Mouse (Mus musculus) limb, embryonic 14.5 days (tissue): ENCODE results near the gene Parg. TPM values are rescaled to one million over a fixed set of nuclear protein-coding genes. Genes with fewer than 3 reads are reported as not detected.

Source experiments
- ATAC-seq: fragments of 200-750 bp; cut with Nextera tagmentation; 2 replicates; pipeline ENCODE4 v1.8.0; 2017; ENCODE audit warnings: low read depth, moderate number of reproducible peaks, moderate TSS enrichment; ENCODE audit not compliant: low FRiP score
- DNase-seq: peaks from one replicate; pipeline ENCODE4 v3.0.0-alpha.2; 2015; ENCODE audit warnings: low spot score
- H3K27ac ChIP-seq: fragments of 300-500 bp; sonication (generic); replicated peaks from 2 replicates; pipeline ENCODE4 v1.5.1; 2014; ENCODE audit warnings: low read depth, mild to moderate bottlenecking, low read length, moderate library complexity, mixed read lengths
- H3K27me3 ChIP-seq: fragments of 300-500 bp; sonication (generic); 2 replicates; pipeline ENCODE4 v1.6.1; 2014; ENCODE audit warnings: low read length, mixed read lengths; ENCODE audit not compliant: control insufficient read depth, insufficient read depth
- H3K36me3 ChIP-seq: fragments of 300-500 bp; sonication (generic); 2 replicates; pipeline ENCODE4 v1.6.1; 2014; ENCODE audit warnings: mild to moderate bottlenecking, low read length, moderate library complexity, mixed read lengths; ENCODE audit not compliant: control insufficient read depth, insufficient read depth
- H3K4me1 ChIP-seq: fragments of 300-500 bp; sonication (generic); 2 replicates; pipeline ENCODE4 v1.6.1; 2014; ENCODE audit warnings: antibody characterized with exemption, low read length, mixed read lengths; ENCODE audit not compliant: control insufficient read depth, insufficient read depth
- H3K4me2 ChIP-seq: fragments of 300-500 bp; sonication (generic); replicated peaks from 2 replicates; pipeline ENCODE4 v1.6.1; 2014; ENCODE audit warnings: low read depth, mild to moderate bottlenecking, low read length, moderate library complexity; ENCODE audit not compliant: severe bottlenecking
- H3K4me3 ChIP-seq: fragments of 300-500 bp; sonication (generic); replicated peaks from 2 replicates; pipeline ENCODE4 v1.5.1; 2014; ENCODE audit warnings: low read length
- H3K9ac ChIP-seq: fragments of 300-500 bp; sonication (generic); 2 replicates; pipeline ENCODE4 v1.6.1; 2014; ENCODE audit warnings: mild to moderate bottlenecking, low read depth, low read length, moderate library complexity; ENCODE audit not compliant: severe bottlenecking
- H3K9me3 ChIP-seq: fragments of 300-500 bp; sonication (generic); 2 replicates; pipeline ENCODE4 v1.6.1; 2016; ENCODE audit warnings: low read length; ENCODE audit not compliant: control insufficient read depth
- POLR2A ChIP-seq: fragments of 200-500 bp; IDR thresholded peaks from 2 replicates; pipeline ENCODE4 v1.8.0; 2012; ENCODE audit warnings: inconsistent platforms, mild to moderate bottlenecking, moderate library complexity, borderline replicate concordance; ENCODE audit not compliant: insufficient read depth, insufficient read length; ENCODE audit errors: extremely low read depth
- WGBS: fragments of 180-500 bp; shearing (Covaris S2); extraction: QIAGEN DNeasy Blood & Tissue Kit; methylation state at CpG from one replicate; pipeline ENCODE4 v1.1.7; 2014; 5-methylcytosine and 5-hydroxymethylcytosine counted together
- polyA plus RNA-seq, 2 experiments: library from polyadenylated mRNA; depleted of rRNA in 1 of 2; stranded (reverse) in 1 of 2; unstranded in 1 of 2; fragments of >200 nt; fragmentation: Nextera tagmentation in 1 of 2; extraction: Ambion mirVana in 1 of 2; gene quantifications; 2 replicates each; pipeline versions ENCODE4 v1.2.1 to v1.2.3; 2012 to 2014

Gene Parg
- polyA plus RNA-seq, 2 experiments, result 19.5 to 44.5 TPM

GRCm38 (mm10) chr14:32344176-32344575 lies 142.4 kb downstream of the Parg start:
- no peak overlapping the region for H3K9ac ChIP-seq
- no peak for TF ChIP-seq POLR2A
- no peak overlapping the region for H3K27ac ChIP-seq
- peaks cover 13% of the 10 kb centered on the region for H3K36me3 ChIP-seq
- H3K4me1 ChIP-seq, result no peaks in the 10 kb centered on the region
- ATAC-seq, result no peak
- H3K9me3 ChIP-seq, result no peaks in the 10 kb centered on the region
- DNase-seq, result no peak
- H3K4me2 ChIP-seq, result no peak overlapping the region
- no peak overlapping the region for H3K4me3 ChIP-seq
- WGBS, result 89% methylated on average over 7 of the region's 7 CpGs
- H3K27me3 ChIP-seq, result no peaks in the 10 kb centered on the region

GRCm38 (mm10) chr14:32344694-32345093 lies 142.9 kb downstream of the Parg start:
- H3K27ac ChIP-seq, result no peak overlapping the region
- no peak overlapping the region for H3K4me2 ChIP-seq
- 77% methylated on average over 9 of the region's 10 CpGs for WGBS
- peaks cover 13% of the 10 kb centered on the region for H3K36me3 ChIP-seq
- DNase-seq, result no peak
- ATAC-seq, result no peak
- H3K9me3 ChIP-seq, result no peaks in the 10 kb centered on the region
- no peak for TF ChIP-seq POLR2A
- H3K9ac ChIP-seq, result no peak overlapping the region
- no peaks in the 10 kb centered on the region for H3K4me1 ChIP-seq
- H3K27me3 ChIP-seq, result no peaks in the 10 kb centered on the region
- no peak overlapping the region for H3K4me3 ChIP-seq

Other genes starting within 250 kb of the Parg start
- 0.17 and 0.19 TPM in 2 replicates for gene Galnt15, start 173.0 kb upstream of the Parg start, polyA plus RNA-seq (2012; rRNA removed)
- 0.15 and 0.25 TPM in 2 replicates for gene Galnt15, start 173.0 kb upstream of the Parg start, polyA plus RNA-seq (2014; fragmentation: Nextera tagmentation; extraction: Ambion mirVana)
- gene Oxnad1, start 116.6 kb upstream of the Parg start, polyA plus RNA-seq (2012; rRNA removed), result 20.8 and 23.8 TPM in 2 replicates
- 16.0 TPM in 2 replicates for gene Oxnad1, start 116.6 kb upstream of the Parg start, polyA plus RNA-seq (2014; fragmentation: Nextera tagmentation; extraction: Ambion mirVana)
- gene Dph3, start 116.2 kb upstream of the Parg start, polyA plus RNA-seq (2012; rRNA removed), result 37.0 and 44.8 TPM in 2 replicates
- 95.4 and 97.0 TPM in 2 replicates for gene Dph3, start 116.2 kb upstream of the Parg start, polyA plus RNA-seq (2014; fragmentation: Nextera tagmentation; extraction: Ambion mirVana)
- not detected in 2 replicates for gene Msmb, start 59.9 kb upstream of the Parg start, polyA plus RNA-seq (2012; rRNA removed)
- not detected in 2 replicates for gene Msmb, start 59.9 kb upstream of the Parg start, polyA plus RNA-seq (2014; fragmentation: Nextera tagmentation; extraction: Ambion mirVana)
- gene Ncoa4, start 42.1 kb upstream of the Parg start, polyA plus RNA-seq (2012; rRNA removed), result 40.8 and 45.6 TPM in 2 replicates
- 106 and 113 TPM in 2 replicates for gene Ncoa4, start 42.1 kb upstream of the Parg start, polyA plus RNA-seq (2014; fragmentation: Nextera tagmentation; extraction: Ambion mirVana)
- 158 and 183 TPM in 2 replicates for gene Timm23, start 51 bp upstream of the Parg start, polyA plus RNA-seq (2012; rRNA removed)
- gene Timm23, start 51 bp upstream of the Parg start, polyA plus RNA-seq (2014; fragmentation: Nextera tagmentation; extraction: Ambion mirVana), result 301 and 309 TPM in 2 replicates
- 11.2 and 13.3 TPM in 2 replicates for gene Ogdhl, start 120.1 kb downstream of the Parg start, polyA plus RNA-seq (2012; rRNA removed)
- 9.7 and 11.4 TPM in 2 replicates for gene Ogdhl, start 120.1 kb downstream of the Parg start, polyA plus RNA-seq (2014; fragmentation: Nextera tagmentation; extraction: Ambion mirVana)
- not detected in 2 replicates for gene 1700024G13Rik, start 186.4 kb downstream of the Parg start, polyA plus RNA-seq (2012; rRNA removed)
- gene 1700024G13Rik, start 186.4 kb downstream of the Parg start, polyA plus RNA-seq (2014; fragmentation: Nextera tagmentation; extraction: Ambion mirVana), result not detected in 2 replicates